Mouse (Mus musculus): ENCODE measurements around the gene Ccdc88c.

GRCm38 (mm10) chr12:101004982-101005381 is 23.9 kb downstream of the Ccdc88c start:
- no peak for TF ChIP-seq CTCF (IDR thresholded peaks at IDR 0.05; ENCODE audit: extremely low read depth, insufficient read depth, low read length)
- no peak for TF ChIP-seq POLR2A (IDR thresholded peaks at IDR 0.05; ENCODE audit: extremely low read depth, insufficient read depth, low read length)
